Mouse (Mus musculus) cerebellum, adult 11 months (tissue): ENCODE measurements at regions not wholly inside any gene's neighbourhood (a gene's known extent, or its start where the extent isn't known, plus 50 kb on each side); places are given as distances from the start of the nearest gene placed in this dataset.
"Not testable (repeated sequence)": the region's sequence is repeated elsewhere in the genome, so short reads cannot be mapped to it uniquely, and the experiment has no call there.

Source experiments
- DNase-seq: peaks from one replicate; pipeline ENCODE4 v3.0.0; 2022

- DNase-seq = no peak
These were observed 50.7 kb upstream of the Jade1 start for GRCm38 (mm10) chr3:41504867-41505266.

- DNase-seq = no peak
These were observed 53.4 kb upstream of the Jade1 start for GRCm38 (mm10) chr3:41502161-41502560.

GRCm38 (mm10) chr3:41501639-41502038, 53.9 kb upstream of the Jade1 start:
- DNase-seq = not testable (repeated sequence)

GRCm38 (mm10) chr3:41501124-41501523, 54.4 kb upstream of the Jade1 start:
- no peak for DNase-seq

- DNase-seq = no peak
These were observed 55.9 kb upstream of the Jade1 start for GRCm38 (mm10) chr3:41499680-41500079.

- no peak for DNase-seq
These were observed 56.7 kb upstream of the Jade1 start for GRCm38 (mm10) chr3:41498791-41499190.

- no peak for DNase-seq
These were observed 57.8 kb upstream of the Jade1 start for GRCm38 (mm10) chr3:41497771-41498170.

- no peak for DNase-seq
These were observed 58.4 kb upstream of the Jade1 start for GRCm38 (mm10) chr3:41496931-41497710.

GRCm38 (mm10) chr3:41495893-41496292, 59.6 kb upstream of the Jade1 start:
- DNase-seq = no peak

- no peak for DNase-seq
These were observed 60.4 kb upstream of the Jade1 start for GRCm38 (mm10) chr3:41495097-41495496.

GRCm38 (mm10) chr3:41493472-41493871, 62.1 kb upstream of the Jade1 start:
- DNase-seq = no peak

GRCm38 (mm10) chr3:41492727-41493392, 62.7 kb upstream of the Jade1 start:
- no peak for DNase-seq

- no peak for DNase-seq
These were observed 63.4 kb upstream of the Jade1 start for GRCm38 (mm10) chr3:41492031-41492726.

- no peak for DNase-seq
These were observed 64.3 kb upstream of the Jade1 start for GRCm38 (mm10) chr3:41491185-41491584.

GRCm38 (mm10) chr3:41489998-41490397, 65.5 kb upstream of the Jade1 start:
- no peak for DNase-seq

GRCm38 (mm10) chr3:41489571-41489970, 66.0 kb upstream of the Jade1 start:
- no peak for DNase-seq

GRCm38 (mm10) chr3:41488229-41488774, 67.2 kb upstream of the Jade1 start:
- DNase-seq = no peak

GRCm38 (mm10) chr3:41484920-41485319, 70.6 kb upstream of the Jade1 start:
- DNase-seq = no peak

- DNase-seq = no peak
These were observed 71.9 kb upstream of the Jade1 start for GRCm38 (mm10) chr3:41483582-41483981.

- no peak for DNase-seq
These were observed 72.5 kb upstream of the Jade1 start for GRCm38 (mm10) chr3:41482881-41483494.

GRCm38 (mm10) chr3:41480186-41480585, 75.3 kb upstream of the Jade1 start:
- DNase-seq = no peak

- DNase-seq = no peak
These were observed 76.6 kb upstream of the Jade1 start for GRCm38 (mm10) chr3:41478971-41479370.

- no peak for DNase-seq
These were observed 79.0 kb upstream of the Jade1 start for GRCm38 (mm10) chr3:41476516-41476915.
